Mouse (Mus musculus): ENCODE measurements around the gene Pip5k1b.
A peak's percentile ranks its signal among the peaks of the same experiment; 100 is the strongest.

Gene Pip5k1b

DNA sequence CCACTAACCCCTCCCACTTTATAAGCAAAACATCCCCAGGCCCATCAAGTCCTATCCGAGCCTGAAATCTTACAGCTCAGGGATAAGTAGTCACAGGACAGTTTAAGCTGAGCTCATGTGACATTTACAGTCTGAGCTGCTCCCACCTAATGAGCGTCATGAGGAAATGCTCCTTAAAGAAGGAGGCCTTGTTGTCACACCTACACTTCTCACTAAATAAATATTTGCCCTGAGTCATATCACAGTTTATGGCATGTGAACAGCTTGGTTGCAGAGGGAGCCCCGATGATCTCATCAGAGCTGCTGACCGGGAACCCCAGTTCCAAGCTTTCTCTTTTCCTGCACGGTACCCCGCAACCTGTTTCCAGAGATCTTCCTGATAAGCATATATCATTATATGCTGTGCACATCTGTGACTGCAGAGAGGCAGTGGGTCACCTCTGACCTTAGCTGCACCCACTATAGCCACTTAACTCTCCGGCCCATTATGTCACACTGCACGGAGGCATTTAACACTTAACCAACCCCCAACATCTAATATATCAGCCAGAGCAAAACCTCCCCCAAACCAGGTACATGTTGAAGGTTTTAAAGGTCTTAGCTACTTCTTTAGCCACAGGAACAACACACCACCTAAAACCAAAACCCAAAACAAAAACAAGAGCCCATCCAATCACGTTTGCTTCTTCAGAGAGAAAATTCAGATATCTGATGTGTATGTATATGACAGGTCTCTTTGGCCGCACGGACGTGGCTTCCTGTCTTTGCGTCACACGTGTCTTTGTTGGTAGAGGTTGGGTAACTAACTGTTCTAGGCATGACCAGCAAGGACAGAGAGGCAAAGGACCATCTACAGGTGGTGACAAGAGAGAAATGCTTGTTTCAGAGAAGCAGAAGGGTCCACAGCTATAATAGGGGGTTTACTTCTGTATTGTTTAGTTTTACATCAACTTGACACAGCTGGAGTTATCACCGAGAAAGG is 40.7 kb downstream of the Pip5k1b start:
- no peak for DNase-seq

DNA sequence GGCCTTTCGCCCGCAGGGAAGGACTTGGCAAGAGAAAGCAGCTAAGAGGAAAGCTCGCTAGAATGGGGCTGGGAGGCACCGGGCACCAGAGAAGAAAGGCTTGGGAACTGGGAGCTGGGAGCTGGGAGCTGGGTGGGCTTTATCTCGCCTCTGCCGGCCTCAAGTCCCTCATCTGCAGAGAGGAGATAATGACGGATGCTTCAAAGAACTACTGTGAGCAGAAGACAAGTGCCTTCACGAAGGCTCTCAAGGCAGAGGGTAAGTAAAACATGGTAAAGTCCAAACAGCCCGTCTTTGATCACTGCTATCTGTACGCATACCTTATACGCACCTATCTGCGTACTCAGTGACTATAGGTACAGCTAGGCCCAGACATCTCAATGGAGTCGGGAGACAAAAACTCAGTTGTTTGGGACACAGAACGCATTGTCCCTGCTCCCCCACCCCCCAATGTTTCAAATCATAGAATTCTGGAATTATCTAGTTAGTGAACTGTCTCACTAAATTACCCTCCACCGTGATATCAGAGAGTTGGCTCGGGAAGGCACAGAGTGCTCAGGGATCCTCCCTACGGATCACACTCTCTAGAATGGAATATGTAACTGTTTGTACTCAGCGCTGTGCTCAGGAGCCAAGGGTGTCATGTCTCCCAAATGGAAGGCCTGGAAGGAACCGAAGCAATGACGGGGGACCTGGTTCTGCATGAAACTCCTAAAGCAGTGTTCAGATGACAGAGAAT is 42.4 kb downstream of the Pip5k1b start:
- no peak for DNase-seq

- DNase-seq = no peak
These were observed 43.7 kb downstream of the Pip5k1b start for GRCm38 (mm10) chr19:24511939-24512338.

- no peak for DNase-seq
These were observed 46.3 kb downstream of the Pip5k1b start for GRCm38 (mm10) chr19:24509391-24509790.

GRCm38 (mm10) chr19:24508087-24508767 is 47.4 kb downstream of the Pip5k1b start:
- no peak for DNase-seq

- DNase-seq = no peak
These were observed 52.8 kb downstream of the Pip5k1b start for GRCm38 (mm10) chr19:24502736-24503421.

- DNase-seq = no peak
These were observed 54.1 kb downstream of the Pip5k1b start for GRCm38 (mm10) chr19:24501525-24501924.

DNA sequence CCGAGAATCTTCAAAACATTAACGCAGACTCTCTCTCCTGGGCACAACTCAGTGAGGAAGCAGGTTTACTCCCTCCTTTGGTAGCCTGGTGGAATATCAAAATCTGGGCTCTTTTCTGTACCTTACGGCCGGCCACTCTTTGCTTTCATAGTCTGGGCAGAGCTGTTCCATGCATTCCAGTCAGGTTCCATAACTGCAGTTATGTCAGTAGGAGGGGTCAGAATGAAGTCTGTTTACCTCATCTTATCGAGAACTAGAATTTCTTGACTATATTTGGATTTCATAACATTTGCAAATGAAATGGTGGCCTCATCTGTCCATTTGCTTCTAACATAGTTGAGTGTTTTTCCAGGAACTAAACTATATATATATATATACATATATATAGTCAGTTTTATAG is 55.2 kb downstream of the Pip5k1b start:
- DNase-seq = no peak

- peak; percentile 59 for DNase-seq
These were observed 56.4 kb downstream of the Pip5k1b start for GRCm38 (mm10) chr19:24499291-24499690.

- no peak for DNase-seq
These were observed 61.8 kb downstream of the Pip5k1b start for GRCm38 (mm10) chr19:24493887-24494286.

DNA sequence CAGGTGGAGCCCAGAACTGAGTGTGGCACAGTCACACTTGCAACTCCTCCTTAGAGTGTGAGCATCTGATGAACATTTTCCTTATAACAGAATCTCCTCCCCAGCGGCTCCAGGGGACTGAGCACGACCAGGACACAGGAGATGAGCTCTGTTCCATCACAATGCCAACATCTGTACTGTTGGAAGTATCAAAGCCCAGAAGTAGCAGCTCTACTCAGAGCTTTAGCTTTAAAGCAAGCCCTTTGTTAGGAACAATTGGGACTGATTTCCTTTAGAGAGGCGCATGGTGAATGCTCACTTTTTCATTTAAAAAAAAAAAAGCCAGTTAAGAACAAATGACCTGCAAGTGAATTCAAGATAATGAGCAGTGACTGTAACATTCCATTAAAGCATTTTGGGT is 63.8 kb downstream of the Pip5k1b start:
- no peak for DNase-seq

DNA sequence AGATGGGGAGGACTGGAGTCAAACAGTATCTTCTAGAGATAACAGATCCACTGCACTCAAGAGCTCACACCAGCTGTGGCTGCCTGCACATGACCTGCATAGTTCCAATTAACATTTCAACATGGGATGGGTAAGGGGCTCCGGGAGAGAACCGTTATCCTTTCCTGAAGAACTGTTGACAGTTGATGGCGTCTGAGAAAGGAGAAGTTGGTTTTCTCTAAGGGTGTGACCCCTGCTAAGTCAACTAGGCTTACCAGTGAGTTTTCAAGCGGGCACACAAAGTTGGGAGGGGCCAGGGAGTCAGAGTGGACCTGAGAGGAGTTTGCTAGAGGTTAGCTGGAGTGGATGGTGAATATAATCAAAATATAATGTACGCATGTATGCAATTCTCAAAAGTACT is 65.4 kb downstream of the Pip5k1b start:
- DNase-seq = no peak

GRCm38 (mm10) chr19:24486433-24487296 is 69.0 kb downstream of the Pip5k1b start:
- no peak for DNase-seq

- no peak for DNase-seq
These were observed 71.0 kb downstream of the Pip5k1b start for GRCm38 (mm10) chr19:24484612-24485194.

DNA sequence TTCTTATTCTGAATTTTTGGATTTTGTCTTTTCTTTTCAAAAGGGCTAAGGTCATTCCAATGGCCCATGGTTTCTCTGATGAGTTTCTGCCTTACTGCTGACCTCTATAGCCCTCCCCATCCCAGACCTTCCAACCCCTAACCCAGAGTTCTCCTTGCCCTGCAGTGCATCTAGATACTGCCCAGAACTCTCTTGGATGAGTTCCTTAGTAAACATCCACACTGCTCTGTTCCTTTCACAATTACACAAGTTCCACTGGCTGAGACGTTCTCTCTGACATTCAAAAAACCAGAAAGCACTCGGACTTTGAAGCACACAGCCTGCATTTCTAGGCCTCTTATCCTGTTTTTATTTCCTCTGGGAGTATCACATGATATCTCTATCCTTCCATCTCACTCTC is 74.8 kb downstream of the Pip5k1b start:
- DNase-seq = no peak

DNA sequence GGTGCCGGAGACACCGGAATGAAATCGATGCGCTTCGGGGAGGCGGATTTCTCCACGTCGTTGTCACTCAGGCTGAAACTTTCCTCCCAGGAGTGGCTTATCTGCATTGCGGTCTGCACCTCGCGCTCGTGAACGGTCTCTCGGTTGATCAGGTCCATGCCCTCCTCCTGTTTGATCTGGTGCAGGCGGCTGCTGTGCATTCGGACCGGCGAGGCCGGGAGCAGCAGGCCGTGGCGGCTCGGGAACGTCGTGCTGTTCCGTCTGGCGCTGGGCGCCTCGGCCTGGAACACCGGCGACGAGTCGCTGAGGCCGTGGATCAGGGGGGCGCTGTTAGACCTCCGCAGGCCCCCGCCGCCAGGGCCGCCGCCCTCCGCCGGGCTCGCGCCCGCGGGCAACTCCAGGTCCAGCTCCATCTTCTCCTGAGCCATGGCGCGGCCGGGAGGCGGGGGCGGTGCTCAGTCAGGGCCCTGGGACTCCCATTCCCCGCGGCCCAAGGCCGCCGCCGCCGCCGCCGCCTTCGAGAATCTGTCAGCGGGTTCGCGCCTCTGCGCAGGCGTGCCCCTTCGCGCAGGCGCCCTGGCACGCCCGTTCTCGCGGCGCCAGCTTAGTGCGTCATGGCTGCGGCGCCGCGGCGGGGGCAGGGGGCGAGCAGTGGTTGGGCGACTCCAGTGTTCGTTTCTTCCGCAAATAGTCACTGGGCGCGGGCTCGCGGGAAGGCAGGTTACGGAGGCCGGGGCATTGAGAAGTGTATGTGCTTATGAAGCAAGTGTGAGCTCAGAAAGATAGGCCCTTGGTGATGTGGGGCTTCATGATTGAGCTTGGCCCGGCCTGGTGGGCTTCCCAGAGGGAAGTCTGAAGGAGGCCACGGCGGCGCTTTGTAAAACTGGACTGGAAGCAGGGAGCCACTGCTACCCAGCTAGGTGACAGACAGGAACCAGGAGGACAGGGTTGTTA is 78.5 kb downstream of the Pip5k1b start, which contains the start of gene Fam122a:
Fam122a (minus strand) TSS at position 428 of the 954 bp plus-strand sequence.
- DNase-seq = peak; percentile 86

DNA sequence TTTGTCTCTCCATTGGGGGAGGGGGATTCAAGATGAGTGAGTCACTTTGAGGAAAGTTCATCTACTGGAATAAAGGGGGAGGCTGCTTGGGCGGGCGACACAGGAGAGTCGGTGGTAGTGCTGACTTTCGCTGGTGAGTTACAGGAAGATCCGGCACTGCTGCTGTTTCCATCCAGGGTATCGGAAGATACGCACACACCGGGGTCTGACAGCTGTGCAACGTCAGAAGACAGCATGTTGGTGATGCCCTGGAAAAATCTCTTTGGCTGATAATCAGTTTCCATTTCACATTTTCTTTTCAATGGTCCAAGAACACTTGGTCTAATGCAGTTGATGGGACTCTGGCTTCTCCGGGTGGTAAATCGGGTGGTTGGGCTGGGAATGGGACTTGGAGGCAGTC is 79.2 kb downstream of the Pip5k1b start:
- peak; percentile 17 for DNase-seq

DNA sequence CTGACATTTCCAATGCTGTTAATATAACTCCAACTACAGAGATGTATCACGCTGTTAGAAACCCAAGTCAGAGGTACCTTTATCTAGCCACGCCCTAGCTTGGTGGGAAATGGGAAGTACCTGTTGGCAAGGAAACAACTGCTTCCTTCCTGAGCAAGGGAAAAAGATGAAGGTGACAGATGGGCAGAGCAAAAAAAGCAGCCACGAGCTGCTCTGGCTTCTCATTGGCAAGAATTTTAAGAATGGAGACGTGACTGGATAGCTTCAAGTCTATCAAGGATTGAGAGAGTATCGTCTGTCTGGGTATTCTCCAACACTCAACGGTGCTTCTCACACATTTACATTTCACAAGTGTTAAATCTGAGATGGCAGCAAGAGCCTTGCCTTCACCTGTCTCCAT is 80.4 kb downstream of the Pip5k1b start:
- DNase-seq = no peak

GRCm38 (mm10) chr19:24472512-24472911 is 83.2 kb downstream of the Pip5k1b start:
- no peak for DNase-seq

DNA sequence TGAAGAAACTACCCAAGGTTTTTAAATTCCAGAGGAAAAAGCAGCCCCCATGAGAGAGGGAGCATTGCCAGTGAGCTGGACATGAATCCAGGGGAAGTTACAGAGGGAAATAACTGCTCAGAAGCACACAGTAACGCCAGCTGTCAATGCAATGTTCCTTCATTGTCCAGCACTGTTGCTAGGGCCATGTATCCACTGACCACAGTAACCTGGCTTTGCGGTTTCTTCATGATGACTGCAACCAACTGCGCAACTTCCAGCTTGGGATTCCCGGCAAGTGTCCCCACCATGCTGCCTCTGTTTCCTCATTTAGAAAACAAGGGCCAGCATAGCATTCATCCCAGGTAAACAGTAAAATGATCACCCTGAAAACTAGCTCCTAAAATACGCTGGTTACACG is 84.1 kb downstream of the Pip5k1b start:
- DNase-seq = no peak
